Mouse (Mus musculus) brain, embryonic 18.5 days (tissue): Measurements from ENCODE around the gene Minos1.

Experiments used
- DNase-seq: peaks from one replicate; pipeline ENCODE4 v3.0.0-alpha.2; 2012; ENCODE audit warnings: low read depth, low spot score

The Minos1 gene

DNA sequence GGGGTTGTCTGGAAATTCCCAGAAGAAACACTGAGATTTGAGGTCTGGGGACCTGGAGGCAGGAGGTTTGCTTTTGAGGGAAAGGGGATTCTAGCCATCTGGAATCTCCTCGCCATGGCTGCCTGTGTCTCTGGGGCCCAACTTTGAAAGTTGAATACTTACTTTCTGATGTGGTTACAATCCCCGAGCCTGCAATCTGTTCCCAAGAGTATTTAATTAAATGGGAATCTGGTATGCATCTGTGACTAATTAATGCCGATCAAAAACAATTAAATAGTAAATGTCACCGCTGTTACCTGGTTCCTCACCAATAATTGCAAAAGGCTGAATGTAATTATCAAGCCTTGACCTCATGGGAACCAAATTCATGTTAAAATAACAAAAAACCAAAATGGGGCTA, 13.7 kb upstream of the Minos1 start:
- DNase-seq, result no peak

DNA sequence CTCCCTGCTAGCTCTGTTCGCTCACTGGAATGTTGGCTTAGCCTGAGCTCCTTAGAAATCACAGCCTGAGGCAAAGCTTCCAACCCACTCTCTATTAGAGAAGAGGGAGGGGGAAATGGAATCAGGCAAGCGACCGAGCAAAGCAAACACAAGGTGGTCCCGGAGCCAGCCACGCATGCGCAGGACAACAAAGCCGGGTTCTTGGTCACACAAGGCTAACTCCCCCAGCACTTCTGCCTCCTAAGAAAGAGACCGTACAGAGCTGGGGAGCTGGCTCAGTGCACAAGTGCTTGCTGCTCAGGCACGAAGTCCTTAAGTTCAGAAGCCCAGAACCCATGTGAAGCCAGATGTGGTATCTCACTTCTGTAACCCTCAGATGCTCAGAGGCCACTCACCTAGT, 12.1 kb upstream of the Minos1 start:
- DNase-seq, result no peak

DNA sequence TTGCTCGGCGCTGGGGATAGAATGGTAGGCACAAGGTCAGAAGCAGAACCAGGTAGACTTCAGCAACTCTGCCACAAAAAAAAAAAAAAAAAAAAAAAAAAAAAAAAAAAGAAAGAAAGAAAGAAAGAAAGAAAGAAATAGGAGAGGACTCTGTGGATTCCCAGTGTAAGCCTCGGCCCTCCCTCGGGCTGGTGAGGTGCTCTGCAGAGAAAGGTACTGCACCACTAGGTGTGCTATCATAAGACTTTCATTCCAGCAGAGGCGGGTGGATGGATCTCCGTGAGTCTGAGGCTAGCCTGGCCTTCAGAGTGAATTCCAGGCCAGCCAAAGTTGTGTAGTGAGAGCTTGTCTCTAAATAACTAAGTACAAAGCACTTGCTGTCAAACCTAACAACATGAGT, 10.9 kb upstream of the Minos1 start:
- no peak for DNase-seq

DNA sequence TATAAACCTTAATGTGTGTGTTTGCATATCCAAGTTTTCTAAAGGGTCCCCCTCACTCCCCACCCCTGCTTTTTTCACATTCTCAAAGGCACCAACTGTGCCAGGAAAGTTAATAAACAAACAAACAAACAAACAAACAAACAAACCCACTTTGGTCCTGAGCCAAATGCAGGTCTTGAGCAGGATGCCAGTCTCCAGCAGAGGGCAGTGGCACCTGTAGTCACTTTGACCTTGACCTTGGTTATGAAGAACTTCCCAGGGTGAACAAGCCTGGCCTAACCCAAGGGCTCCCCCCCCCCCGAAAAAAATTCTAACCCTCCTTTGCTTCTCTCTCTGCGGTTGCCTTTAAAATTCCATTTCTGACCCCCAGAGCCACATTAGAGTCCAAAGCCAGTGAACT, 9.4 kb upstream of the Minos1 start:
- DNase-seq, result no peak

DNA sequence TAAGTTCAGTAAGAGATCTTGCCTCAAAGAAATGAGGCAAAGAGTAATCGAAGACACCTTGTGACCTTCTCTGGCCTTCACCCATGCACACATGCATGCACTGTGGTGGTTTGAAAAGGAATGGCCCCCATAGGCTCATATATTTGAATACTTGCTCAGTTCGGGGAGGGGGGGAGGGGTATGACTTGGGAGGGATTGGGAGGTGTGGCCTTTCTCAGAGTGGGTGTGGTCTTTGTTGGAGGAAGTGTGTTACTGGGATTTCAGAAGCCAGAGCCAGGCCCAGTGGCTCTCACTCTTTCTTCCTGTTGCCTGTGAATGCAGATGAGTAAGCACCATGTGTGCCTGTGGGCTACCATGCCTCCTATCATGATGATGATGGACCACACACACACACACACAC, 5.1 kb upstream of the Minos1 start:
- no peak for DNase-seq

DNA sequence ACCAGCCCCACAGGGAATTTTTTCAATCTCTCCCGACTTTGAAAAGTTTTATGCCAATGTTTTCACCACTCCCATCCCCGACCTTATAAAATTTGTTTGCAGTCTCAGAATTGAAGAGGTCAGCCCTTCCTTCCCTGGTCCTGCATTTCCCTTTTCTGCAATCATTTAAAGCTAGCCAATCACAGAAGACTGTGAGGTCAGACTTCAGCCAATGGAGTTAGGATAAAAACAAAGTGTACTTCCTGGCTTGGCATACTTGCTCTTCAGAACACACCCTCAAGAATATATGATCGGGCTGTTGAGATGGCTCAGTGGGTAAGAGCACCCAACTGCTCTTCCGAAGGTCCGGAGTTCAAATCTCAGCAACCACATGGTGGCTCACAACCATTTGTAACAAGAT, 2.2 kb upstream of the Minos1 start:
- DNase-seq, result no peak

DNA sequence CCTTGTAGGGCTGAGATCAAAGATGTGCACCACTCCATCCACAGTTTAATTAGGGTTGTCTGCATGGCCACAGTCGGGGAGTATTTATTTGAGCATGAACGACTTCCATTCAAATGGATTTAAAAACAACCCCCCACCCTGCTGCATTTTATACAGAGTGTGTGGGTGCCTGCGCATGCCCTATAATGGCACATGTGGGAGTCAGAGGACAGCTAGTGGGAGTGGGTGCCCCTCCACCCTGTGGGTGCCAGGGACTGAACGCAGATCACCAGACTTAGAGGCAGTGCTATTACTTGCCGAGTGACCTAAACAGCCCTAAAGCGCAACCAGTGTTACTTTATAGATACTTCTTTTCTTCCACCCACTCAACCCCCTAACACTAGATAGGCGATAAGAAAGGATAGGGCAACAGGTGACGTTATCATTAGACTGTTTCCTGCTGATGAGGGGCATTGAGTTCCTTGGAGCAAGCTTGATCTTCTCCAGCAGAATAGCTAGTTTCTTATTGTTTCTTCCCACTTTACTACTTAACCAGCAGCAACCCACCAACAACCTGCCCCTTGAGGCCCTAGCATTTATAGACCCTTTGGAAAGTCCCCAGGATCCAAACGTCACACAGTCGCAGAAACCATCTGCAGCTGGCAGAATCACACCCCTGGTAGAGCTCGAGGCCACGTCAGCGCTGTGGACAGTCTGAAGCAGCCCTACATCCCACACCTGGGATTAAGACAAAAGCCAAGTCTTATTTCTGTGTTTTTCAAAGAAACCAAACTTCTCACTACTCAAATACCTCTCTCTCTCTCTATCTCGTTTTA, 1.2 kb upstream of the Minos1 start:
- DNase-seq, result no peak

DNA sequence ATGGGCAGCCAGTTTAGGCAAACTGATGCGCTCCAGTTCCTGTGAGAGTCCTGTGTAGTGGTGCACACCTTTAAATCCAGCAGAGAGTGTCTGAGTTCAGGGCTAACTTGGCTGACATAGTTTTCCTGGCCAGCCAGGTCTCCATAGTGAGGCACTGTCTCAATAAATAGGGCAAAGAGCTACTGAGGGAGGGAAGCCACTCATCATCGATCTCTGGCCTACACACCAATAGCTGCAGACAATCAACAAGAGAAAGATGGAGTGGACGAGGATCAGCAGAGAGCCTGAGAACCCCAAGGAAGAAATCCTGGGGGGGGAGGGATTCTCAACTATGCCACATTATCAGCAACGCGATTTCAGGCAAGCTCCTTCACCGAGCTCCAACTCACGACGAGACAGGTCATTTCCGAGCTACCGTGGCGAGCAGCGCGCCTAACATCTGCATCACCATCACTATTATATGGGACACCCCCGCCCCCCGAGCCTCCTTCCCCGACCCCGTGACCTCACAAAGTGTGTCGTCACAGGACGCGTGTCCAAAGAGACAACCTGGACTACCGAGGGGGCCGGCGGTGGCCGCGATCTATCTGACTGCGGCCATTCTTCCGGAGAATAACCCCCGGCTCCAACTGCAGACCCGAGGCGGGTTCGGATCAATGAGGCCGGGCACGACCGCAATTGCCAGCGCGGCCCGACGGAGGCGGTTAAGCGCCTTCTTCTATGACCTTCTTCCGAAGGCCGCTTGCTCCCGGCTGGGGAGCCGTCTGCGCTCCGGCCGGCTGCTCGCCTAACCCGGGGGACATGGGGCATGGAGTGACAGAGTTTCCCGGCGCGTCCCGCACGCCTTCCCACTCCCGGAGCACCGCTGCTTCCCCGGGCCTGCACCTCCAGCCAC, 860 bp downstream of the Minos1 start:
- no peak for DNase-seq

DNA sequence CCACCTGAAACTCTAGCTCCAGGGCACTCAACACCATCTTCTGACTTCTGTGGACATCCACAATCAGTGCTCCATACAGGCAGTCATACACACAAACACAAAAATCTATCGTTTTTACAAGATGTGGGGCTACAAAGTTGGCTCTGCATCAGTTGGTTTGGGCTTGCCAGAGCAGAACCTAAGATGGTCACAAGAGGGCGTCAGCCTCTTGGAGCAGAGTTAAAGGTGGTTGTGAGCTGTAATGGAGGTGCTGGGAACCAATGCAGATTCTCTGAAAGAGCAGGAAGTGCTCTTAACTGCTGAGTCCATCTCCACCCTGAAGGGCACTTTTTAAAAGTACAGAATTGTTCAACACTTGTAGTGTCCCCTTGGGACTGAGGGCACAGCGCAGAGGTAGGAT, 4.4 kb downstream of the Minos1 start:
- DNase-seq, result no peak

DNA sequence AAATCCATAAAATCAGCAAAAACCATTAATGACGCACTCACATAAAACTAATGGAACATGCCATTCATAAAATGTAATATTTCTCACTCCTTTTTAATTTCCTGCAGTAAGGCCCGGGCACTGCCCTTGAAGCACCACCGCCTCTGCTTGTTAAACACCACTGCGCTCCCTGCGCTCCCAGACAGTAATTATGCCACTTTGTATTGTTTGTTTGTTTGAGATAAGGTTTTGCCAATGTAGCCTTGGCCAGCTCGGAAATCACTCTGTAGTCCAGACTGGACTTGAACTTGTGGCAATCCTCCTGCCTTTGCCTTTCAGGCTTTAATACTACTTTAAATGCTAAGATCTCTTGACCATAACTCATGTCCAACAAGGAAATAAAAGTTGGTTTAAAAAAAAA, 6.0 kb downstream of the Minos1 start:
- no peak for DNase-seq

DNA sequence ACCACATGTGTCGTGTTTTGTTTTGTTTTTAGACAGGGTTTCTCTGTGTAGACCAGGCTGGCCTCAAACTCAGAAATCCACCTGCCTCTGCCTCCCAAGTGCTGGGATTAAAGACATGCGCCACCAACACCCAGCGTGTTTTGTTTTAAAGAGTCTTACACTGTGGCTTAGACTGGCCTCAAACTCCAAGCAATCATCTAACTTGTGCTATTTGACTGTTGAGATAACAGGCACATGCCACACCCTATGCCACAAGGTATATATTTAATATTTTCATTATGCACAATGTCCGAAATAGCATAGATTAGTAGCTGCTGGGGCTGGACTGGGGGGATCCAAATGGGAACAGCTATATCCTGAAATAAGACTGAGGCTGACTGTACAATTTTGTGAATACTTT, 8.4 kb downstream of the Minos1 start:
- no peak for DNase-seq

DNA sequence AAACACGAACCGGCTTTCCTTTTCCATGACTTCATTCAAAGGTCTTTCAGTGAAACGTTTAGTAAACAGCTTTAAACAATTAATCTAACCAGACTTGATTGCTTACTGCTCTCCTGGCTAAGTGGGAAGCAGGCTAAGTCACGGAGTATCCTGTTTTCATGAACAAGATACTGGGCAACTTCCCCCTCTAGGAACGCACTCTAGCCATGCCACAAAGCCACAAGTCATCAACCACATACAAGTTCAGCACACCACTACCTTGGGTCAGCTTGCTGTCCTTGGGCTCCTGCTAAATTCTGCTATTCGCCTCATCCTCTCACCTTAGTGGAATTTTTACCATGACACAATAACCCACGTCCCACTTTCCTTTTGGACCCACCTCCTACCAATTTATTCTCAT, 9.9 kb downstream of the Minos1 start:
- no peak for DNase-seq

DNA sequence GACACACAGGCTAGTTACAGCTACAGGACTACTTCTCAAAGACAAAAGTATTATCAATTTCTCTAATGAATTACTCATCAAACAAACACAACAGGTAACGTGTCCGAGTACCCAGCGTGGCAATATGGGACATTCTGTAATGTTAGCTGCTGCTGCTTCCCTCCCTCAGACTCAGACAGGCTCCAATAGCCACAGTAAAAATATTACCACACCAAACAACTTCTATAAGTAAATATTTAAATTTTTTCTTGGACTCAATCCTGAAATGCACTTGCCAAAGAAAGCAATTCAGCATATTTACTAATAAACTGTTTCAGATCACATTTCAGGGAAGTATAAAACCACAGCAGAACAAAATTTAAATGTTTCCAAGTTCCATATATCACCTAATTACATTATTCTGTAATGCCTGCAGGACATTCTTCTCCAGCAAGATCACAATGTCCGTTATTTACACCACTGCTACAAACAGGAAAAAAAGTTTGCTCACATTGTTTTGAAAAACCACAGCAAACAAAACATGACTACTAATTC, 10.6 kb downstream of the Minos1 start:
- no peak for DNase-seq

DNA sequence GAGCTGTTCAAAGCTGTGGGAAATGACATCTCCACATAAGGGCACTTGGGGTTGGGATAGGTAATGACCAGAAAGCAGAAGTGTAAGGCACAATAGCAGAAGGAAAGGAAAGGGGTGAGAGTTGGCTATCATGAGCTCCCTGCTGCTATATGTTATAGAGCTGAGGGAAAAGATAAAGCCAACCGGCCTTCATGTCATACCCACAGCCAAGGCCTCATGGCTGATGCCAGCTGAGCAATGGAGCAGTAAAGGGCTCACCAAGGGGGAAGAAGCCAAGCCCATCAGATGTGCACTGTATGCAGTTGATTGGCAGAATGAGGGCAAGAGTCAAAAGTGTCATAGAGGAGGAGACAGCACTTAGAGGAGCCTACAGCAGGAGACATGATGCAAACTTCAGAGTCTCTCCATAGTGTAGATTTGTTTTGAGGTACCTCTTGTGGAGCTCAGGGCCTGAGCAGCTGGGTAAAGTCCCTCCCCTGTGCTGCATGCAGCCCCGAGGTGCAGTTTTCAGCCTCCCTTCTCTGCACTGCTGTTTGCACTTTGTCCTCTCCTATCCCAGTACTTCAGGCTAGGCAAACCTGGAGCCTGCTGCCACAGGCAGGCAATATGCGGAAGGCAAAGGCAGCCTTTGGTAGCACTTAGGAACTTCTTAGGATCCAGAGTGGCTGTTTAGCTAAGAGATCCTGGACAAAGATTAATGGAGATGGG, 14.4 kb downstream of the Minos1 start:
- no peak for DNase-seq

DNA sequence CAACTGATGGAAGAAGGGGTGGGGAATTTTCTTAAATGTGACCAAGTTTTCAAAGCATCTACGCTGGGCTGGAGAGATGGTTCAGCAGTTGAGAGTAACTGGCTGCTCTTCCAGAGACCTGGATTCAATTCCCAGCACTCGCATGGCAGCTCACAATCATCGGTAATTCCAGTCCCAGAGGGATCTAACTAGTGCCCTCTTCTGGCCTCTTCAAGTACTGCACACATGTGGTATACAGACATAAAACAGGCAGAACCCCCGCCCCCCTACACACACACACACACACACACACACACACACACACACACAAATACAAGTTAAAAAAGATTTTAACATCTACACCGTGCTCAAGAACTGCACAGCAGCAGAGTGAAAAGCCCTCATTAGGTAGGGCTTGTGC, 15.2 kb downstream of the Minos1 start:
- no peak for DNase-seq

DNA sequence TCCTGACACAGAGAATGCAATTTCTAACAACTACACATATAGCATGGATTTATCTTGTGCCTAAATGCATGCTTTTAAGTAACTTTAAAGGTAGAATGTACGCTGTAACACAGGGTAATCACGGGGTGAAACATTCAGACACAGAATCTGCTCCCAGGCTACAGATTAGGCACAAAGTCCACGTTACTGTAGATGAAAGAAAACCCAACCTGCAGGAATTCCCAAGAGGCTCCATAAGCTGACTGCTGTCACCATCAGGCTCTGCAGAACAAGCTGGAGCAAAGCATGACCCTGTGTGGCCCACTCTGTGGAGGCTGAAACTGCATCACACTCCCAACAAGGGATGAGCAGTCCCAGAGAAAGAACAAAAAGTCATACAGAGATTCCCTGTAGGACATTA, 18.4 kb downstream of the Minos1 start:
- DNase-seq, result no peak

DNA sequence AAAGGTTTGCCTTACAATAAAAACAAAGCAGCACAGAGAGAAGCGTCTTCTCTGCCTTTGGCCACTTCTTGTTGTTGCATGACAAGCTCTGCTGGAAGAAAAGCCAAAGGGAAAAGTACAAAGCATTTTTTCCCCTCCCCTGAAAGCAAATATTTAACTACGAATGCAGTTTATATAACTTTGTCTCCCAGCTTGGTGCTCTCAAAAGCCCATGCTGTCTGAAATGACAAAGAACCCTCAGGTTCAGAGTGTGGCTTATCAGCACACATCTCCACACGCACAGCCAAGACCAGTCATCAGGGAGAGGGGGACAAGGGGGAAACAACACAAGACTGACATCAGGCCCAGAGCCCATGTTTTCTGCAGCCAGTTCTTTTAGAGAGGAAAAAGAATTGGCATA, 19.5 kb downstream of the Minos1 start:
- no peak for DNase-seq

DNA sequence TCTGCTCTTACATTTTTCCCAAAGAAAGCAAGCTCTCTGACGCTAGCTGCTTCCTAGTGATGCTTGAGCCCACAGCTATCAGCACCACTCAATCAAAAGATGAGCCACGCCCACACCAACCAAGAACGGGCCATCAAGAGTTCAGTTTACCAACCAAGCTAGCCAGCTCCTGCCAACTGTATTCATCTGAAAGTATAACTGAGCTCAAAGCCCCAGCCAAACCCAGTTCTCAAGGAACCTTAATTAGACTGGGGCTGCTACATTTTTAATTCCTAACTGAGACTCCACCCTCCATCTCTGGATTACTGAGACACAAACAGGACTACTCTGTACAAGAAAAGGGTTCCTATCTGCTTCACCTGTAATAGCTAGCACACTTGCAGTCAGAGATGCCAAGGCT, 20.1 kb downstream of the Minos1 start:
- no peak for DNase-seq

DNA sequence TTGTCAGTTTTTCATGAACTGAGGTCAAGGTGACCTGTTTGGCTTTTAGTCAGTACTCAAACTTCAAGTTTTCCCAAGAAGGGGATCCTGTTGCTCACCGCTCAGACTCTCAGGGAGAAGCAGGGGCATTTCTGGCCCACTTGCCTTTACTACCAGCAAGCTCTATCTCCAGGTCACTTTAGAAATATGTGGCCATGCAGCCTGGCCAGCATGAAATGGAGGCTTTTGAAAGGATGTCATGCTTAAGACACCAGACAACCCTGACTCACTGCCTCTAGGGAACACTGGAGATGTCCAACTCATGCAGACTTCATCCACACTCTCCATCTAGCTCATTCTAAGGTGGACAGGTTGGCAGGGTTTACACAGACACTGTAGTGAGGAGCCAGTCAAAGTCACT, 25.5 kb downstream of the Minos1 start:
- DNase-seq, result no peak

DNA sequence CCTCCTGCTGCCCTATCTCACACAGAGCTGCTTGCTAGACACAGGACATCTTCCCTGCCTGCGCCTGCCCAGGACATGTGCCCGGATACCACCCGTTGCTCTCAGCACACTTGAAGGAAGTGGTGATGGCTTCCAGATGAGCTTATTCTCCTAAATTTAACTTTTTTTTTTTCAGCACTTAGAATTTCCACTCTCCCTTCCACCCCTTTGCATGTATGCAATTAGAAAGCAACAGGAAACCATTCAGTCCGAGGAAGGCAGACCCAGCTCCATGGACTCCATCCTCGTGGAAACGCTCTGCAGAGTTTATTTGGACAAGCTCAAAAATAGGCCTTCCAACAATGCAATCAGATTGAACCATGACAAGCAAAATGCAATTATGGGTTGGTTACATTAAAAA, 29.4 kb downstream of the Minos1 start:
- DNase-seq, result no peak

DNA sequence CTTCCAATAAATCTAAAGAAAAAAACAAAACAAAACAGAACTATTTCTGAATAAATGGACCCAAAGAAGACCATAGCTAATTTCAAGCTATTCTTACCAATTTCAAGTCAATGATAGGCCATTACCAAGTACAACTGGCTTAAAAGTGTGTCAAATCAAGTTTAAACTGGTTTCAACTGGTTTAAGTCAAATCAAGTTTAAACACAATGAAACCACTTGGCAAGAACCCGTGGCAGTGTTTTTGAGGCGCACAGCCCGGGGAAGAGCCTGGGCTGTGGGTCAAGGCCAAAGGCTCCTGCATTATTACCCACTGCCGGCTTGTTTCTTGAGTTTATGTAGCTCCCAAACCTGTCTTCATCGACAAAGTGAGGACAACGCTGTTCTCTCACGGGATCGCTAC, 30.6 kb downstream of the Minos1 start:
- DNase-seq, result no peak

DNA sequence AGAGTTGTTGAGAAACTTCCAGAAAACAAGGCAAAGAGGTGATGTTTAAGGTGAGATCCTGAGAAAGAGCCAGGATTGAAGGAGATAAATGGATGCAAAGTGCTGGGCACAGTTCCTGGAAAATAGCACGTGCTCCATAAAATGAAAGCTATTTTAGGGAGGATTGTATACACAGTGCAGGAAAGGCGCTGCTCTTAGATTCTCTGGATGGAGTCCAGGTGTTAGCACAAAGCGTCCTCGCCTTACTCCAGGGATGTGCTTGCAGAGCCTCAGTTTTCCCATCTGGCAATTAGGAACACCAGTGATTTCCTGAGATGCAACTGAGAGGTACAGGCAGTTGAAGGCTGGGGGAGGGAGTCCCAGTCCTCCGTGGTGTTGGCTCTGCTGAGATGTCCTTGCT, 34.7 kb downstream of the Minos1 start:
- no peak for DNase-seq
